Mouse (Mus musculus): ENCODE data around the gene Tspan33.

Tspan33 gene

GRCm38 (mm10) chr6:29697548-29697947, 3.5 kb downstream of the Tspan33 start:
- no peak for DNase-seq (ENCODE audit: low spot score in 2 of 2)

DNA sequence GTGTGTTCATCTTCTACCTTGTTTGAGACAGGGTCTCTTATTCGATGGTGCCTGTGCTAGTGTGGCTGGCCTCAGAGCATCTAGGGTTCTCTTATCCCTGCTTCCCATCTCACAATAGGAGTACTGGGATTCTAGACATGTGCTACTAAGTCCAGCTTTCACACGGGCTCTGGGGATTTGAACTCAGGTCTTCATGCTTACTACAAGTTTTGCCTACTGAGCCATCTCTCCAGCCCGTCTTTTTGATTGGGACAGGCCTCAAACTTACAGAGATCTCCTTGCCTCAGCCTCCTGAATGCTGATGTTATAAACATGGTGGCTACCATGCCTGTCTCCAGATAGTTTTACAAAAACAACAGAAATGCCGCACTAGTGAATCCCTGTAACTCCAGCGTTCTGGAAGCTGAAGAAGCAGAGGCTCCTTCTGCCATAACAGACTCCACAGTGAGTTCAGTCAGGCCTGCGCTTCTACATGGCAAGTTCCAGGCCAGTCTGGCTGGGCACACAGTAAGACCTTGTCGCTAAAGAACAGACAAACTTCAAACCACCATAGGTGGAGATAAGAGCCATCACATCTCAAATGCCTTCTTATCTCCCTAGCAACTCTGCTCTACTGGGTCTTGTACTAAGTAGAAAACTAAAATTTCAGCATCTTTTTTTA, 5.2 kb downstream of the Tspan33 start:
- DNase-seq (ENCODE audit: low spot score in 2 of 2): no peak

DNA sequence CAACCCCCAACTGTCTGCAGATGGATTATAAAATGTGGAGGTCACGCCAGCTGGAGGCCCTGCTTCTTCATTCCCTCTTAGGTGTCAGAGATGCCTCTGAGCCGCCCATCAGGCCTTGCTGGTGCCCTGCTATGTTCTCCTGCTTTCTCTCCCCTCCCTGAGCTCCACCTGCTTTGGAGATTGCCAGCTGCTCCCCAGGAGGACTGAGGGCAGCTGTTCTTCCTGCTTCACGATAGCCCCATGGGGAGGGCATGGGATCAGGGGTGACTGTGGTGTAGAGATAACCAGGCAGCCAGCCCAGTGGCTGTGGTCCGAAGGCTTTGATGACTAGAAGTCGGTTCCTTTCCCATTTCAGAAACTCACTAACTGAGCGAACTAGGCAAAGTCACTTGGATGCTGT, 7.0 kb downstream of the Tspan33 start:
- DNase-seq (ENCODE audit: low spot score in 2 of 2): no peak

- DNase-seq (ENCODE audit: low spot score in 2 of 2): no peak
Observed at GRCm38 (mm10) chr6:29702126-29702525, 8.1 kb downstream of the Tspan33 start.

- DNase-seq (ENCODE audit: low spot score in 2 of 2): no peak
Observed at GRCm38 (mm10) chr6:29704143-29704542, 10.1 kb downstream of the Tspan33 start.

DNA sequence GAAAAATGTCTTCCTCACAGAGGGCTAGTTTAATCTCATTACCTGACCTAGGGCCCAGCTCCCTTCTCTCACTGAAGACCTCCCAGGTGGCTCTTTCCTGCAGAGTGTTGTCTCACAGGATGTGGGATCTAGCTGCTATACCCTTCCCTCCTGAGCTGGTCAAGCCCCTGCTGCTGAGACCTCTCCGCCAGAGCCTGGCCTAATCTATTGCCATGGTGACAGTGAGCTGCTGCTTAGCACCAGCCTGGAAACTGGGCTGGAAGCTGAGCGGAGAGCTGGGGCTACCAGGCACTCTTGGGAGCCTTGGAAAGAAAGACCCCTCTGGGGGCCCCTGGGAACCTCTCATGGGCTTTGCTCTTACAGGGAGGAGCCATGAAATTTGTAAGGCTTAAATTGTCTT, 13.9 kb downstream of the Tspan33 start:
- DNase-seq (ENCODE audit: low spot score in 2 of 2): no peak

DNA sequence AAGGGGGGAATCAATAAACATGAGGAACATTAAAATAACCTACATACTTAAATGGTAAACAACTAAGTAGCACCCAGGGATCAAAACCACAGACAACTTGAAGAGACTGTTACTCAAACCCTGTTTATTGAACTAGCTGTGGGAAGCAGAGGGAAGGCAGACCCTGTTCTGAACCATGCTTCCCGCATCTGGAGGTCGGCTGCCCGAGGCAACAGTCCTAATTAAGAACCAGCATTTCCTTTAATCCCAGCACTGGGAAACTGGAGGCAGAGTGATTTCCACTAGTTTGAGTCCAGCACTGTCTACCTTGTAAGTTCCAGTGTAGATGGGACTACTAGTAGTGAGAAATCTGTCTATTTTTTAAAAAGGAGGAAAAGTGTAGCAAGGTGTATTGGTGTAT, 17.3 kb downstream of the Tspan33 start:
- no peak for DNase-seq (ENCODE audit: low spot score in 2 of 2)

DNA sequence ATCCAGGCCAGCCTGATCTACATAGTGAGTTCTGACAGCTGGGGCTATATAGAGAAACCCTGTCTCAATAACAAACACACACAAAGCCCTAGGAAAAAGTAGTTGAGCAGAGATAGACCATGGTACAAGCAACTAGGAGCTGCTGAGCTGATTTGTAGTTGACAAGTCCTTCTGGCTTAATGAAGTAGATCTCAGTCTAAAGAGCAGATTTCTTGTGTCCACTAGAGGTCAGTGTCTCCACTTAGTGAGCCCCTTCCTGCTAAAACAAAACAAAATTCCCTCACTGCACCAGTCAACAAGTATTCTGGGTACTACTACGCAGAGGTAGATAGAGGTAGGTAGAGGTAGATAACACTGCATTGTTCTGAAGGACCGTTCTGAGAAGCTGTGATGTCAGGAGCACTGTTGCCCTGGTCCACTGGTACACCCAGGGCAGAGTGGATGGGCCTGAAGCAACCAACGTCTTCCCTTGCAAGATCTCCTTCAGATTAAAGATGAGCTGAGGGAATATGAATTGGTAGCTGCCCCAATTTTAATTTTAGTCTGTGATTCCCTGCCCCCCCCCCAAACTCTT, 18.1 kb downstream of the Tspan33 start:
- DNase-seq (ENCODE audit: low spot score in 2 of 2): peak in 1 of 2 experiments; percentile 61

- peak in 1 of 2 experiments; percentile 33 for DNase-seq (ENCODE audit: low spot score in 2 of 2)
Observed at GRCm38 (mm10) chr6:29716624-29717365, 22.8 kb downstream of the Tspan33 start.

DNA sequence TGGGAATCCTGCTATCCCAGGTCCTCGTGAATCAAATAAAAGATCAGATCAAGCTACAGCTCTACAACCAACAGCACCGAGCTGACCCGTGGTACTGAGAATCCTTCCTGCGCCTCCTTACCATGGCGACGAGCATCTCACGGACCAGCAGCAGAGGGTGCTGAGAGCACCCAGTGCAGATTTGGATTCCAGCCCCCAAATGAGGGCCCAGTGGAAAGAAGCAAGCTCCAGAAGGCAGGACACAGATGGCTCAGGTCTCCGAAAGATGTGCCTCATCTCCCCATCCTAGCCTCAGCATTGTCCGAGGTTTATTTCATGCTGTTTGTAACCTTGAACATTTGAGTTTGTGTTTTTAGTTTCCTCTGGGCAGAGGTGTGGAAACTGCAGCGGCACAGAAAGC, 23.5 kb downstream of the Tspan33 start:
- DNase-seq (ENCODE audit: low spot score in 2 of 2): no peak

- no peak for DNase-seq (ENCODE audit: low spot score in 2 of 2)
Observed at GRCm38 (mm10) chr6:29717952-29718521, 24.0 kb downstream of the Tspan33 start.

- DNase-seq (ENCODE audit: low spot score in 2 of 2): peak; percentile 33 to 55
Observed at GRCm38 (mm10) chr6:29718894-29719329, 24.9 kb downstream of the Tspan33 start.

GRCm38 (mm10) chr6:29721890-29722289, 27.9 kb downstream of the Tspan33 start:
- DNase-seq (ENCODE audit: low spot score in 2 of 2): no peak

GRCm38 (mm10) chr6:29726576-29727200, 32.7 kb downstream of the Tspan33 start:
- no peak for DNase-seq (ENCODE audit: low spot score in 2 of 2)

- DNase-seq (ENCODE audit: low spot score in 2 of 2): no peak
Observed at GRCm38 (mm10) chr6:29728035-29728434, 34.0 kb downstream of the Tspan33 start.

DNA sequence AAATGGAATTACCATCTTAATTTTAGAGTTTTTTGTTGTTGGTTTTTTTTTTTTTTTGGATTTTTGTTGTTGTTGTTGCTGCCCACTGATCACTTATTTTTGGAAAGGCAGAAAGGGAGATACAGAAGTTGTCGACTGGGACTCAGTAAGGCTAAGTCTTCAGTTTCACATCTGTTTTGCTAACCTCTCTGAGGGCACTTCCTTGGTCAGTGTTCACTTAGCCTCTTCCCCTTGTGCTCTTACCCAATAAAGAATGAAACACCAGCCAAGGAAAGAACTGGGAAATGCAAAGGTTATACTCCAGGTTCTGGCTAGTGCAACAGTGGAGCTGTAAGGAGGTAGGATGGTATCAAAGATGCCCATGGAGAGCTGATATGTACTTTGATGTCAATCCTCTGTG, 35.5 kb downstream of the Tspan33 start:
- no peak for DNase-seq (ENCODE audit: low spot score in 2 of 2)

GRCm38 (mm10) chr6:29735336-29735688, 41.3 kb downstream of the Tspan33 start, which contains the start of gene Smo:
Smo (plus strand) TSS chr6:29735503.
- peak; percentile 73 to 80 for DNase-seq (ENCODE audit: low spot score in 2 of 2)

DNA sequence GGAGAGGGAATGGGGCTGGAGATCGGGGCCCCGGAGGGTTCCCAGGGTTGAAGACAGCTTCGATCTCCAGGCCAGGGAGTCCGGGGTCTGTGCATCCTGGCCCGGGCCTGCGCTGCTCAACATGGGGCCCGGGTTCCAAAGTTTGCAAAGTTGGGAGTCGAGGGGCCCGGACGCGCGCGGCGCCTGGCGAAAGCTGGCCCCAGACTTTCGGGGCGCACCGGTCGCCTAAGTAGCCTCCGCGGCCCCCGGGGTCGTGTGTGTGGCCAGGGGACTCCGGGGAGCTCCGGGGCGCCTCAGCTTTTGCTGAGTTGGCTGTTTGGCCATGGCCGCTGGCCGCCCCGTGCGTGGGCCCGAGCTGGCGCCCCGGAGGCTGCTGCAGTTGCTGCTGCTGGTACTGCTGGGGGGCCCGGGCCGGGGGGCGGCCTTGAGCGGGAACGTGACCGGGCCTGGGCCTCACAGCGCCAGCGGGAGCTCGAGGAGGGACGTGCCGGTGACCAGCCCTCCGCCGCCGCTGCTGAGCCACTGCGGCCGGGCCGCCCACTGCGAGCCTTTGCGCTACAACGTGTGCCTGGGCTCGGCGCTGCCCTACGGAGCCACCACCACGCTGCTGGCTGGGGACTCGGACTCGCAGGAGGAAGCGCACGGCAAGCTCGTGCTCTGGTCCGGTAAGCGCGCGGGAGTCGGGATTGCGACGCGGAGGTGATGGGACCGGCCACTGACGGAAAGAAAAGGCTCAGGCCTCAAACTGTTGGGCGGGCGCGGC, 41.8 kb downstream of the Tspan33 start:
- peak; percentile 26 to 34 for DNase-seq (ENCODE audit: low spot score in 2 of 2)

- DNase-seq (ENCODE audit: low spot score in 2 of 2): no peak
Observed at GRCm38 (mm10) chr6:29736610-29737458, 42.8 kb downstream of the Tspan33 start.

- no peak for DNase-seq (ENCODE audit: low spot score in 2 of 2)
Observed at GRCm38 (mm10) chr6:29751466-29752152, 57.6 kb downstream of the Tspan33 start.
